Mouse (Mus musculus) macrophage (primary cell): ENCODE data around the gene Sergef. TPM values are rescaled to one million over a fixed set of nuclear protein-coding genes. Genes with fewer than 3 reads are reported as not detected.

Source experiments
- H3K27ac ChIP-seq: fragments of 350-480 bp; formaldehyde crosslinking; 2 replicates; pipeline ENCODE4 v1.9.0; 2021
- H3K36me3 ChIP-seq: fragments of 350-480 bp; formaldehyde crosslinking; 2 replicates; pipeline ENCODE4 v1.9.0; 2021; ENCODE audit errors: inconsistent target
- H3K4me3 ChIP-seq: fragments of 350-480 bp; formaldehyde crosslinking; 2 replicates; pipeline ENCODE4 v1.9.0; 2021; ENCODE audit errors: inconsistent target
- H3K79me2 ChIP-seq: fragments of 350-480 bp; formaldehyde crosslinking; 2 replicates; pipeline ENCODE4 v1.9.0; 2021; ENCODE audit errors: inconsistent target
- WGBS: methylation state at CpG from one replicate; pipeline ENCODE4 v1.1.7; 2026; ENCODE audit warnings: inconsistent platforms; ENCODE audit not compliant: missing documents; 5-methylcytosine and 5-hydroxymethylcytosine counted together
- polyA plus RNA-seq: library from polyadenylated mRNA; stranded (reverse); fragments of 250-400 nt; gene quantifications from 3 replicates; pipeline ENCODE4 v1.2.4, GENCODE M21; 2018; ENCODE audit warnings: inconsistent platforms

The Sergef gene
- polyA plus RNA-seq, 1 experiment from 2014 or later: 7.7 TPM

DNA sequence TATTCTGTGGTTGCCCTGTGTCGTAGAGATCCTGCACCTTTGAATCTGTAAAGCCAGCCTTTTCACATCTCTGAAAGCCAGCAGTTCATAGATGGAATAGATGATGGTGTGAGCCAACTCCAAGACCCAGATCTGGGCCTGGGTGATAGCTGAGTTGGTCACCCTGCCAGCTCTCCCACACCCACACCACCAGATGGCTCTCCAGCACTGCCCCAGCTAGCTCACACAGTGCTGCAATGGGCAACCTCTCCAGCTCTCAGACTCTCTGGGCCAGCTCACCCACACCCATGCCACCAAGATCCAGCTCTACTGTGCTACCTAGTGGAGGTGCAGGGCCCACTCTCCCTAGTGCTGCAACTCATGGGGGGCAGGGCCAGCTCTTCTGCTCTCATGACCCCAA, 3.6 kb upstream of the Sergef start:
- 100% methylated on average over 1 of the region's 1 CpGs for WGBS
- Histone ChIP-seq H3K27ac (no peak overlapping the region), H3K79me2 (peaks cover 5% of the 10 kb centered on the region; the same call in 1 of the 2 replicates), H3K36me3 (no peaks in the 10 kb centered on the region), H3K4me3 (no peak overlapping the region)

DNA sequence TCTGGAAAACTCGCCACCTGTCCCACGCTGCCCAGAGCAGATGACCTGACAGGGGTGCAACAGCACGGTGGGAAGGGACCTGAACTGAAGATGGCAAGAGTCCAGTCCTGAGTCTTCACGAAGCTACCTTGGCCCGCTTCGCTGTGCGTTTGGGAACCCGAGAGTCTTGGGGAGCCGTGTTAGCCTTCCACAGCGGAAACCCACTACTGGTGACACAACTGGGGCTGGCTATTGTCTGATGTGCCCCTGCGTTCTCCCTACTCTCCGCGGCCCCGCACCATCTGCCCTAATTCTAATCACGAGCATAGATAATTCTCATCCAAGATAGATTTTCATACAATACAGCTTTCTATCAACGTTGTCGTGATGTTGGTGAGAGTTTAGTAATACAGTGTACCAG, 455 bp upstream of the Sergef start:
- H3K4me3 ChIP-seq: peak overlapping the region; percentile 75
- peaks cover 5% of the 10 kb centered on the region; the same call in 1 of the 2 replicates for H3K79me2 ChIP-seq
- WGBS: 15% methylated on average over 17 of the region's 17 CpGs
- no peaks in the 10 kb centered on the region for H3K36me3 ChIP-seq
- no peak overlapping the region for H3K27ac ChIP-seq

DNA sequence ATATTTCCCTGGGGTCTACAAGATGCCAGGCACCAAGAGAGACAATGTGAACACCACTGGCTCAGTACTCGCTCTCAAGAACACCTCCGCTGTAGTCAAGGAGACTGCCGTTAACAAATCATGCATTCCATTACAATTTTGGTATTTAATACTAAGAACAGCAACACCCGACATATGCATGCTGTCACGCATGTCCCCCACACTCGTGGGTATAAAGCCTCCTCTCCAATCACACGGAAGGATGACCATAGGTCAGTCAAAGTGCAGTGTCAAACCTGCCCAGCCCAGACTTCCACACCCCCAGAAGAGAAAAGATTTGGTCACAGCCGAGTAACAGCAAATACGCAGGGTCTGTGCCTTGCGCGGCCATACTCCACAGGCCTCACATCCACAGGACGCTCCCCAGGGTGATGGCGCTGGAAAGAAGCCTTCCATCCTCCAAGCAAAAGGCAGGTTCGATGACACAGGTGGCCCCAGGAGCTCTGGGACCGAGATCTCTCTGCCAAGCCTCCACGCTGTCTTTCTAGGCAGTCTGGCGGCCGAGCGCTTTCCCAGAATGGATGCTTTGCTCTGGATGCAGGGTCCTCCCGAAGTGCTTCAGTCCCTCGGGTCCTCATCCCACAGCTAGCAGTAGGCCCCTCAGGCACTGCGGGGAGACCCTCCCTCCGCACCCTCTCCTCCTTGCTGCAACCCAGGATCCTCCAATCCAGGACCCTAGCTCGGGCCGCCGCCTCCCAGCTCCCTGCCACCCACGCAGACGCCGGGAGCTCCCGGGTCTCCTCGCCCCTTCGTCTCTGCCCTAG, 517 bp downstream of the Sergef start:
- Histone ChIP-seq H3K27ac (peak overlapping the region; percentile 24; the same call in 1 of the 2 replicates), H3K79me2 (peaks cover 5% of the 10 kb centered on the region; the same call in 1 of the 2 replicates), H3K4me3 (peak overlapping the region; percentile 75), H3K36me3 (0 out of 2 replicates have a peak, but pooled peaks cover 5% of the 10 kb centered on the region)
- 31% methylated on average over 32 of the region's 32 CpGs for WGBS

DNA sequence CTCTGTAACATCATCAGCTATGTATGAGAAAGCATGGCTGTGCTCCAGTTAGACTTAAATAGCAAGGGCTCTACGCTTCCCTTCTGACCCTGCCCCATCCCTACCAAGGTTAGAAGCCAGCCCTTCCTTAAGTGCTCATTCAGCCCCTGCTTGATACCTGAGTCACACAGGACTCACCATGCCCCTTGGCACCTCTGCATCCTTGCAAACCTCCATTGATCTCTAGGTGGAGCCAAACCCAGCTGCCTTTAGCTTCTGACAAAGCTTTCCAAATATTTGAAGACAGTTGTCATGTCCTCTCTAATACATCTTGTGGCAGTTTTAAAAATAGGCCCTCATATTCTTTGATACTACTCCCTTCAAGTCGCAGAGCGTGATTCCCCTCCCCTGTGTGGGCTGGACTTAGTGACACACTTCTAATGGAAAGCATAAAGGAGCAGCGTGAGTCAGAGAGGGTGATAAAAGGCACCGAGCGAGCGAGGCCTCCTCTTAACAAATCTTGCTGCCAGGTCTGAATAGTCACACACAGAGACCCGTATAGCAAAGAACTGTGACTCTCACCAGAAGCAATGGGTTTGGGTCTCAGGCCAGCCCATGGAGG, 11.1 kb downstream of the Sergef start:
- no peaks in the 10 kb centered on the region for H3K79me2 ChIP-seq
- no peak overlapping the region for H3K27ac ChIP-seq
- peaks cover 22% of the 10 kb centered on the region; the same call in 1 of the 2 replicates for H3K36me3 ChIP-seq
- WGBS: 93% methylated on average over 8 of the region's 8 CpGs
- H3K4me3 ChIP-seq: no peak overlapping the region

DNA sequence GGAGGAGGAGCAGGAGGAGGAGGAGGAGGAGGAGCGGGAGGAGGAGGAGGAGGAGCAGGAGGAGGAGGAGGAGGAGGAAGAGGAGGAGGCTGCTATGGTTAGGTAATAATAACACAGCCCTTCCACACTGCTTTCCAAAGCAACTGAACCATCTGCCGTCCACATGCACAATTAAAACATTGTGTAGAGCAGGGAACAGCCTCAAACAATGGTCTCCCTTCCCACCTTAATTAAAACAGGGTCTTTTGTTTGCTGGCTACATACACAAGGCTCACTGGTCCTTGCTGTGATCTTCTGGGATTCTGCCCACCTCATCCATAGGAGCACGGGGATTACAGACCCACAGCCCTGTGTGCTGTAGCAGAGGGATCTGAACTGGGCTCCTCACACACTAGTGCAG, 15.6 kb downstream of the Sergef start:
- Histone ChIP-seq H3K36me3 (peaks cover 12% of the 10 kb centered on the region; the same call in 1 of the 2 replicates), H3K4me3 (no peak overlapping the region)
- 100% methylated on average over 2 of the region's 3 CpGs for WGBS

DNA sequence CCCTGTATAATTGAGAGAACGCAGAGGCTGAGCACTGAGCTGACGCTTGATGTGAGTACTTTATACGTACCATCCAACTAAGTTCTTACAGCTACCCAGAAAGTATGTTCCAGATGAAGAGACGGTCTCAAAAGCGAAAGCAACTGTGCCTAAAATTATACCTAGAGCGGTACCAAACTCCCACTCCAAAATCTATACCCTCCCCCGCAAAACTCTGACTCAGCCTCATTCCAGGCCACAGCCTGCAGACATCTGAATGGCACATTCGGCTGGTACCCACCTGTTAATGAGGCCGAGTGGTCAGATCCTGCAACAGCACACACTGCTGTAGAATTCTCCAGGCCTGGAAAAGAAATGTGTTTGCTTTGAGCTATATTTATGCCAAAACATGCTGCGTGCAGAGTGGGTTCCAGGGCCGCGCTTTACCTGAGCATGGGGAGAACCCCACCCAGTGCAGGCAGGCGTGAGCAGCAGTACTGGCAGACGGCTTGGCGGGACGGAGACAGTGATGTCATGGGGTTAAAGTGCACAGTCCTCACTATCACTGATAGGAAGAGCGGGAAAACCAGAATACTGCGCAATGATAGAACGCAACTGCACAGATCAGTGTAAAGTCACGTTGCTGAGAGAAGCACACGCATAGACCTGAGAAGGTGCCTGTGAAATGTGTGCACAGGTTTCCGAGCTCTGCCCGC, 21.0 kb downstream of the Sergef start:
- WGBS: 94% methylated on average over 23 of the region's 23 CpGs
- H3K4me3 ChIP-seq: no peak overlapping the region
- H3K27ac ChIP-seq: no peak overlapping the region
- H3K79me2 ChIP-seq: no peaks in the 10 kb centered on the region
- H3K36me3 ChIP-seq: peaks cover 12% of the 10 kb centered on the region; the same call in 1 of the 2 replicates

More for the DNA sequence above, 15.6 kb downstream of the Sergef start:
- Histone ChIP-seq H3K79me2 (no peaks in the 10 kb centered on the region), H3K27ac (no peak overlapping the region)

DNA sequence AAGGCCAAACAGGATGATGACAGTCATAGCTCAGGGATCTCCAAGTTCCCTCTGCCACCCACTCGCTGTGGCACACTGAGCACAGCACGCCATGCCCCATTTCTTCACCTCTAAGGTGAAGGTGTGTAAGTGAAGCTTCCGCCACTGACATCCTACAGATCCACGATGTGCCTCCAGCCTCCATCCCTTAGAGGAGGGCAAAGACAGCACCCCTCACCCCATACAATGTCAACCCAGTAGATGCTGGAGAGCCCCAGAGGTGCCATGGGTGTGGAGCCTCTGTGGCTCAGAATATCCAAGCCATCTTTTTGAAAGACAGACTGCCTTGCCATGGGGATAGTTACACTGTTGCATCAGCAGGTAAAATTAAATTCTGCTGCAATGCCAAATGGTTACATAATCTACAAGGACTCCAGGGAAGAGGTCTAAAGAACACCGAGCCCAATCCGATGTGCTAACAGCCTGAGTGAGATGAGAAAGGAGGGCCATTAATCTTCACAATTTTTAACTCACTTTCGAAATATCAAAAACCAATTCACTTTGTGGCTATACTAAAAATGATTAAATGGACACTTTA, 23.1 kb downstream of the Sergef start:
- H3K79me2 ChIP-seq: no peaks in the 10 kb centered on the region
- WGBS: 94% methylated on average over 5 of the region's 7 CpGs
- no peak overlapping the region for H3K4me3 ChIP-seq
- peak overlapping the region; percentile 69 for H3K27ac ChIP-seq
- H3K36me3 ChIP-seq: peaks cover 15% of the 10 kb centered on the region; the same call in 1 of the 2 replicates

DNA sequence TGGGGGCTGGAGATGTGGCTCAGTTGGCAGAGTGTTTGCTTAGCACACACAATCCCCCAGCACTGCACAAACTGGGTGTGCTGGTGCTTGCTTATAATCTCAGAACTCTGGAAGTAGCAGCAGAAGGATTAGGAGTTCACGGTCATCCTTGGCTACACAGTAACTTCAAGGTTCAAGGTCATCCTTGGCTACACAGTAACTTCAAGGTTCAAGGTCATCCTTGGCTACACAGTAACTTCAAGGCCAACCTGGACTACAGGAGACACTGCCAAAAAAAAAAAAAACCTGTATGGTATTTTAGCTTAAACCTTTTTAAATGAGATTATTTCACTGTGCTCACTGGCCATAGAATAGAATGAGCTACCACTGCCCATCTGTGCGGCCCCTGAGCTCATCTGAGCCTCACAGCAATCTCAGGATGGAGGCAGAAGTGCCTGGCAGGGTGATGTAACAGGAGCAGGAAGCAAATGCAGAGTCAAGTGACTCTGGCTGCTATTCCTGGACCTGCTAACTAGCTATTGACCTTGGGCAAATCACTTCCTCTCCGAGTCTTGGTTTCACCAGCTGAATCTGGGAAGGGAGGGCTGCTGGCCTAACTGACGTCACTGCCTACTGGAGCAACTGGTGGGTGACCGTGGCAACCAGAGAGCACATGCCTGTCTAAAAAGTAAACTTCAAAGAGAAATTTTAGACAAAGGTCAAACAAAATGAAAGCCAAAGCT, 24.2 kb downstream of the Sergef start:
- WGBS: 24% methylated on average over 5 of the region's 5 CpGs
- Histone ChIP-seq H3K27ac (peak overlapping the region; percentile 69), H3K4me3 (no peak overlapping the region), H3K79me2 (no peaks in the 10 kb centered on the region), H3K36me3 (peaks cover 8% of the 10 kb centered on the region; the same call in 1 of the 2 replicates)

DNA sequence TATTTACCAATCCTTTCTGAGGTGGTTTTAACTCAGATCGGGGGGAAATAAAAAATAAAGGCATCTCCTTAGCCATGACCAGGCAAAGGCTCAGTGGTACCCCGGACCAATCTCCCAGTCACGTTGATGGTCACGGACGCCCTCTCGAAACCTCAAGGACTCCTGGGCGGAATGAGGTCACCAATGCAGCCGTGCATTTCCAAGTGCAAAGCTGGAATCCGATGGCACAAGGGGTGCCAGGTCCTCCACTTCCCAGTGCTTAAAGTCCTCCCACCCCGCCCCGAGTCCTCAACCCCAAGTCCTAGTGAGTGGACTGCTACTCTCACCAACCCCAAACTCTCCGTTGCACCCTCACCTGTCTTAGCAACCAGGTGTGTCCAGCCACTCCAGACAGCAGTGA, 25.3 kb downstream of the Sergef start:
- Histone ChIP-seq H3K27ac (peak overlapping the region; percentile 69; the same call in 1 of the 2 replicates), H3K4me3 (no peak overlapping the region), H3K79me2 (no peaks in the 10 kb centered on the region), H3K36me3 (0 out of 2 replicates have a peak, but pooled peaks cover 4% of the 10 kb centered on the region)
- 98% methylated on average over 9 of the region's 12 CpGs for WGBS

DNA sequence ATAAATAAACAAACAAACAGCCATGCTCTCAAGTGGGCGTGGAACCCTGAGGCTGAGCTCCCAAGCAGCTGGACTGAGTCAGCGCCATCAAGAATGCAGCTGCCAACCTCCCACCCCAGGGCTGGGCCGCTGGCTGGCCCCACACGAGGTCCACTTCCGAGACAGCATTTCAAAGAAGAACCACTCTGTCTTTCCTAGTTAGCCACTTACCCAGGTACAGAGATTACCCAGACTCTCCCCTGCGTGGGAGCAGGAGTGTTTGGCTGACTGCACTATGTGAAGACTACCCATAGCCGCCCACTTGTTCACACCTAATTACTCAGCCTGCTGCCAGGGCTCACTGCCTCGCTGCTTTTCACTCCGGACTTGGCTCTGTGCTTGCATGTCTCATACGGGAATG, 26.5 kb downstream of the Sergef start:
- H3K36me3 ChIP-seq: 0 out of 2 replicates have a peak, but pooled peaks cover 4% of the 10 kb centered on the region
- 93% methylated on average over 10 of the region's 10 CpGs for WGBS

DNA sequence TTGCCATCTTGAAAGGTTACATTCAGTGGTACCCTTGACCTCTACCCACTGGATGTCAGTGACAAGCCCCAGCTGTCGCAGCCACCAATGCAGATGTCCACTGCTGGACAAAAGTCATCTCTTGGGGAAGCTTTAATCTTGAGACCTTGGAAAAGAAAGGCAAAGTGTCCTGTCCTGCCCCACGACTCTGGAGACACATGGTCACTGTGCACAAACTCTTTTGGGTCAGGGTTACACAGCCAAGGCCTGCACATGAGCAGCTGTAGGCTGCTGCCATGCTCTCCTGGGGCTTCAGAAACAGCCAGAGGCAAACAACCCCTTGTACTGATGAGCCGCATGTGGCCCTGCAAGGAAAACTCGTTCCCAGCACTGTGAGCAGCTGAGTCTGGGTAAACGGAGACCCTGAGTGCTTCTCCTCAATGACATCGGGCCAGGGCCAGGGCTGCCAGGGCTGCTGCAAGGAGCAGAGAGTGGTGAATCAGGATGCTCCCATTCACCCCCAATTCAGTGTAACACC, 27.1 kb downstream of the Sergef start:
- WGBS: 93% methylated on average over 6 of the region's 6 CpGs
- Histone ChIP-seq H3K36me3 (0 out of 2 replicates have a peak, but pooled peaks cover 4% of the 10 kb centered on the region), H3K79me2 (no peaks in the 10 kb centered on the region), H3K4me3 (no peak overlapping the region), H3K27ac (no peak overlapping the region)

More for the DNA sequence above, 26.5 kb downstream of the Sergef start:
- H3K27ac ChIP-seq: no peak overlapping the region
- no peaks in the 10 kb centered on the region for H3K79me2 ChIP-seq
- H3K4me3 ChIP-seq: no peak overlapping the region

DNA sequence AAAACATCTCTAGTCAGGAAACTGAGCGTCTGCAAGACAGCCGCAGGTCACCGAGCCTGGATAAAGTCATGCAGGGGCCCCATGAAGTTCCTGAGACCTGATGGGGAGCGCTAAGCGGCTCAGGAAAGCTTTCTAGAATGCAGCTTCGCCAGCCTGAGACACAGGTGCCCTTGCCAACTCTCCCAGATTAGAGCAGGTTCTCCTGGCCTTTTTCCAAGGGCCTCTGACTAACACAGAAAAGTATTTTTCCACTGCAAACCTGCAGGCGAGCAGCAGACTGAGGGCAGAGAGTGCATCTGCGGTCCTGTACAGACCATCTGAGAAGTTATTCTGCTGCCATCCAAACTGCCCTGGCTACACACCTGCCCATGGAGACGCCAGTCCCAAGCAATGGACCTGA, 27.6 kb downstream of the Sergef start:
- Histone ChIP-seq H3K36me3 (0 out of 2 replicates have a peak, but pooled peaks cover 4% of the 10 kb centered on the region), H3K79me2 (no peaks in the 10 kb centered on the region), H3K4me3 (no peak overlapping the region), H3K27ac (no peak overlapping the region)
- 96% methylated on average over 9 of the region's 9 CpGs for WGBS

DNA sequence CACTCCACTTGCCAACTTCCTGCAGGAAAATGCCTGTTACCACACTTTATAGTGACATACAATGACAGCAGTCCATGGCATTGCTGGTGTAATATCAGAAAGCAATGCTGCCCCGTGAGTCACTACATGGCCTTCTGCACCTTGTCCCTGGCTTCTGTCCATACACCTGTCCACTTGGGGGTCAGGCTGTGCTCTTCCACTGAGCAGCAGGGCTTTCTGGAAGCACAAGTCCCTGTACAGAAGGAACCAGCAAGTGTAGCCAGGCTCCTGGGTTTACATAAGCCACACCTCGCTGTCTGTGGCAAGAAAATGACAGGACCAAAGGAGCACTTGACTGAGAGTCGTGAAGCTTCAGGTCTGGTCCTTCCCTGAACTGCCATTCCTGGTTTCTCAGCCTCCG, 30.3 kb downstream of the Sergef start:
- H3K4me3 ChIP-seq: no peak overlapping the region
- H3K79me2 ChIP-seq: no peaks in the 10 kb centered on the region
- H3K36me3 ChIP-seq: 0 out of 2 replicates have a peak, but pooled peaks cover 4% of the 10 kb centered on the region
- WGBS: 94% methylated on average over 4 of the region's 4 CpGs
- H3K27ac ChIP-seq: no peak overlapping the region
